Mouse (Mus musculus) CD4-positive, CD25-positive, alpha-beta regulatory T cell, adult 2 months (primary cell): ENCODE measurements around the gene Dennd5b.
"Not testable (repeated sequence)": the region's sequence is repeated elsewhere in the genome, so short reads cannot be mapped to it uniquely, and the experiment has no call there.

Source experiments
- DNase-seq: peaks from one replicate; pipeline ENCODE4 v3.0.0-alpha.2; 2012; ENCODE audit warnings: low read depth, low spot score

Gene Dennd5b

GRCm38 (mm10) chr6:149101076-149101942 lies at the start of gene Dennd5b:
Gene Dennd5b, minus strand, starts transcription at chr6:149101680.
- DNase-seq, result peak; percentile 41

- DNase-seq, result no peak
These were observed 47.2 kb upstream of the Dennd5b start for GRCm38 (mm10) chr6:149148436-149149229.

- DNase-seq, result no peak
These were observed 43.7 kb upstream of the Dennd5b start for GRCm38 (mm10) chr6:149145143-149145542.

- DNase-seq, result peak; percentile 93
These were observed 40.1 kb upstream of the Dennd5b start for GRCm38 (mm10) chr6:149141393-149142173.

GRCm38 (mm10) chr6:149139471-149139870 lies 38.0 kb upstream of the Dennd5b start, which contains the start of gene Etfbkmt:
Gene Etfbkmt, plus strand, starts transcription at chr6:149139849.
- DNase-seq, result no peak

GRCm38 (mm10) chr6:149139011-149139410 lies 37.5 kb upstream of the Dennd5b start:
- peak; percentile 31 for DNase-seq

- DNase-seq, result no peak
These were observed 36.5 kb upstream of the Dennd5b start for GRCm38 (mm10) chr6:149137936-149138335.

GRCm38 (mm10) chr6:149135631-149136030 lies 34.2 kb upstream of the Dennd5b start:
- no peak for DNase-seq

- no peak for DNase-seq
These were observed 33.1 kb upstream of the Dennd5b start for GRCm38 (mm10) chr6:149134391-149135150.

GRCm38 (mm10) chr6:149132311-149133077 lies 31.0 kb upstream of the Dennd5b start:
- DNase-seq, result peak; percentile 89

GRCm38 (mm10) chr6:149131111-149131510 lies 29.6 kb upstream of the Dennd5b start:
- no peak for DNase-seq

GRCm38 (mm10) chr6:149129870-149130269 lies 28.4 kb upstream of the Dennd5b start, which contains the start of gene Gm10203:
Gene Gm10203, plus strand, starts transcription at chr6:149130170.
- not testable (repeated sequence) for DNase-seq

- DNase-seq, result peak; percentile 79
These were observed 25.2 kb upstream of the Dennd5b start for GRCm38 (mm10) chr6:149126675-149127074.

GRCm38 (mm10) chr6:149123042-149123441 lies 21.6 kb upstream of the Dennd5b start:
- DNase-seq, result no peak

GRCm38 (mm10) chr6:149119853-149120252 lies 18.4 kb upstream of the Dennd5b start:
- peak; percentile 74 for DNase-seq

- DNase-seq, result no peak
These were observed 17.5 kb upstream of the Dennd5b start for GRCm38 (mm10) chr6:149118935-149119334.

GRCm38 (mm10) chr6:149116992-149117391 lies 15.5 kb upstream of the Dennd5b start:
- no peak for DNase-seq

GRCm38 (mm10) chr6:149108909-149109308 lies 7.4 kb upstream of the Dennd5b start:
- DNase-seq, result no peak

- DNase-seq, result no peak
These were observed 6.1 kb upstream of the Dennd5b start for GRCm38 (mm10) chr6:149107615-149108014.

GRCm38 (mm10) chr6:149103451-149103850 lies 2.0 kb upstream of the Dennd5b start:
- no peak for DNase-seq
